Mouse (Mus musculus) NIH3T3 (cell line): ENCODE data around the gene Ltb.

Experiments
- DNase-seq: peaks from one replicate; pipeline ENCODE4 v3.0.0-alpha.2; 2012; ENCODE audit warnings: low read depth

Gene Ltb

GRCm38 (mm10) chr17:35193881-35194843, at the start of gene Ltb:
Gene Ltb (plus strand): TSS chr17:35194439.
- no peak for DNase-seq

GRCm38 (mm10) chr17:35146139-35146538, 48.1 kb upstream of the Ltb start:
- no peak for DNase-seq

GRCm38 (mm10) chr17:35147348-35147747, 46.9 kb upstream of the Ltb start:
- DNase-seq = peak; percentile 24

- DNase-seq = peak; percentile 56
Measured at GRCm38 (mm10) chr17:35147922-35148639, 46.2 kb upstream of the Ltb start.

- DNase-seq = no peak
Measured at GRCm38 (mm10) chr17:35152121-35152520, 42.1 kb upstream of the Ltb start.

GRCm38 (mm10) chr17:35153077-35153476, 41.2 kb upstream of the Ltb start:
- no peak for DNase-seq

- DNase-seq = peak; percentile 81
Measured at GRCm38 (mm10) chr17:35153931-35154330, 40.3 kb upstream of the Ltb start.

- no peak for DNase-seq
Measured at GRCm38 (mm10) chr17:35154616-35155015, 39.6 kb upstream of the Ltb start.

- no peak for DNase-seq
Measured at GRCm38 (mm10) chr17:35155451-35155850, 38.8 kb upstream of the Ltb start.

GRCm38 (mm10) chr17:35156461-35157200, 37.6 kb upstream of the Ltb start:
- DNase-seq = no peak

GRCm38 (mm10) chr17:35157254-35157653, 37.0 kb upstream of the Ltb start:
- no peak for DNase-seq

GRCm38 (mm10) chr17:35157661-35158175, 36.5 kb upstream of the Ltb start:
- no peak for DNase-seq

GRCm38 (mm10) chr17:35158850-35159593, 35.2 kb upstream of the Ltb start:
- DNase-seq = no peak

GRCm38 (mm10) chr17:35159638-35160037, 34.6 kb upstream of the Ltb start:
- no peak for DNase-seq

GRCm38 (mm10) chr17:35161421-35161820, 32.8 kb upstream of the Ltb start:
- no peak for DNase-seq

- no peak for DNase-seq
Measured at GRCm38 (mm10) chr17:35162121-35162520, 32.1 kb upstream of the Ltb start.

- peak; percentile 62 for DNase-seq
Measured at GRCm38 (mm10) chr17:35162730-35163129, 31.5 kb upstream of the Ltb start.

- DNase-seq = peak; percentile 34
Measured at GRCm38 (mm10) chr17:35163326-35164081, 30.7 kb upstream of the Ltb start.

GRCm38 (mm10) chr17:35164218-35164567, 30.0 kb upstream of the Ltb start:
- DNase-seq = no peak

GRCm38 (mm10) chr17:35164568-35165450, 29.4 kb upstream of the Ltb start, which contains the start of gene Prrc2a:
Gene Prrc2a (minus strand): TSS chr17:35164897.
- peak; percentile 99 for DNase-seq
